Mouse (Mus musculus) MEL (cell line): Measurements from ENCODE around the gene C1ql1. TPM values are rescaled to one million over a fixed set of nuclear protein-coding genes. Genes with fewer than 3 reads are reported as not detected.

ENCODE experiments used
- DNase-seq: peaks from one replicate; pipeline ENCODE4 v3.0.0; 2011; ENCODE audit warnings: low read depth, low spot score
- H3K27ac ChIP-seq: 2 replicates; pipeline ENCODE4 v1.5.1; 2012; ENCODE audit warnings: low read depth, mild to moderate bottlenecking, control low read depth, low read length, moderate library complexity; ENCODE audit not compliant: control insufficient read depth
- H3K27me3 ChIP-seq, 2 experiments: fragments of 150-350 bp in 1 of 2; sonication (generic) in 1 of 2; 2 replicates each; pipeline ENCODE4 v1.6.1; 2012; ENCODE audit warnings: low read length in 2 of 2, mild to moderate bottlenecking in 2 of 2, improper control_type of control experiment in 1 of 2, moderate library complexity in 1 of 2; ENCODE audit not compliant: insufficient read depth in 2 of 2, control insufficient read depth in 1 of 2
- H3K36me3 ChIP-seq, 2 experiments: 2 replicates each; pipeline ENCODE4 v1.6.1; 2012 to 2014; ENCODE audit warnings: low read length in 2 of 2, improper control_type of control experiment in 1 of 2, inconsistent platforms in 1 of 2, mild to moderate bottlenecking in 1 of 2; ENCODE audit not compliant: insufficient read depth in 2 of 2, control insufficient read depth in 1 of 2
- H3K4me1 ChIP-seq, 2 experiments: fragments of 150-350 bp in 1 of 2; sonication (generic) in 1 of 2; 2 replicates each; pipeline ENCODE4 v1.6.1; 2012; ENCODE audit warnings: low read length in 2 of 2, improper control_type of control experiment in 1 of 2, mild to moderate bottlenecking in 1 of 2; ENCODE audit not compliant: insufficient read depth in 2 of 2, control insufficient read depth in 1 of 2
- H3K4me3 ChIP-seq, 2 experiments: fragments of 150-350 bp in 1 of 2; sonication (generic) in 1 of 2; 2 replicates each; pipeline ENCODE4 v1.5.1; 2012; ENCODE audit warnings: low read depth in 2 of 2, low read length in 2 of 2, mild to moderate bottlenecking in 2 of 2, moderate library complexity in 2 of 2, control low read depth in 1 of 2, improper control_type of control experiment in 1 of 2; ENCODE audit not compliant: control insufficient read depth in 1 of 2, insufficient read depth in 1 of 2
- H3K79me2 ChIP-seq: 2 replicates; pipeline ENCODE4 v1.6.1; 2012; ENCODE audit warnings: mild to moderate bottlenecking, low read length, moderate library complexity; ENCODE audit not compliant: control insufficient read depth, poor library complexity, insufficient read depth
- H3K9ac ChIP-seq: 2 replicates; pipeline ENCODE4 v1.6.1; 2012; ENCODE audit warnings: low read depth, mild to moderate bottlenecking, control low read depth, low read length, moderate library complexity; ENCODE audit not compliant: control insufficient read depth, poor library complexity, severe bottlenecking
- H3K9me3 ChIP-seq: fragments of 150-350 bp; sonication (generic); replicated peaks from 2 replicates; pipeline ENCODE4 v1.6.1; 2012; ENCODE audit warnings: mild to moderate bottlenecking, low read length, improper control_type of control experiment, moderate library complexity; ENCODE audit not compliant: insufficient read depth
- BHLHE40 ChIP-seq: IDR thresholded peaks from 2 replicates; pipeline ENCODE4 v1.6.1; 2012; ENCODE audit warnings: low read depth, mild to moderate bottlenecking, inconsistent platforms, low read length, improper control_type of control experiment, borderline replicate concordance
- CHD2 ChIP-seq: IDR thresholded peaks from 2 replicates; pipeline ENCODE4 v1.6.1; 2011; ENCODE audit warnings: low read length, improper control_type of control experiment
- CTCF ChIP-seq, 3 experiments: IDR thresholded peaks in 2 of 3; conservative IDR thresholded peaks in 1 of 3; 2 replicates each; pipeline ENCODE4 v1.5.1; 2011 to 2012; ENCODE audit warnings: low read length in 3 of 3, low read depth in 2 of 3, mild to moderate bottlenecking in 2 of 3, improper control_type of control experiment in 1 of 3, inconsistent platforms in 1 of 3, mixed read lengths in 1 of 3, moderate library complexity in 1 of 3; ENCODE audit not compliant: control insufficient read depth in 1 of 3, insufficient read depth in 1 of 3, poor library complexity in 1 of 3, severe bottlenecking in 1 of 3
- E2F4 ChIP-seq: IDR thresholded peaks from 2 replicates; pipeline ENCODE4 v1.6.1; 2011; ENCODE audit warnings: low read depth, low read length, improper control_type of control experiment, borderline replicate concordance
- EP300 ChIP-seq, 2 experiments: IDR thresholded peaks; 2 replicates each; pipeline ENCODE4 v1.6.1; 2011; ENCODE audit warnings: improper control_type of control experiment in 2 of 2, low read length in 2 of 2, low read depth in 1 of 2, mild to moderate bottlenecking in 1 of 2
- GABPA ChIP-seq: IDR thresholded peaks from 2 replicates; pipeline ENCODE4 v1.6.1; 2012; ENCODE audit warnings: low read depth, mild to moderate bottlenecking, inconsistent platforms, low read length, improper control_type of control experiment, moderate library complexity
- GATA1 ChIP-seq: IDR thresholded peaks from 2 replicates; pipeline ENCODE4 v1.6.1; 2011; ENCODE audit warnings: low read depth, low read length, improper control_type of control experiment
- HCFC1 ChIP-seq: IDR thresholded peaks from 2 replicates; pipeline ENCODE4 v1.6.1; 2012; ENCODE audit warnings: low read depth, mild to moderate bottlenecking, inconsistent platforms, low read length, improper control_type of control experiment, moderate library complexity
- MAFK ChIP-seq: IDR thresholded peaks from 2 replicates; pipeline ENCODE4 v1.6.1; 2011; ENCODE audit warnings: low read depth, mild to moderate bottlenecking, low read length, improper control_type of control experiment, borderline replicate concordance
- MAX ChIP-seq: IDR thresholded peaks from 2 replicates; pipeline ENCODE4 v1.6.1; 2011; ENCODE audit warnings: low read length, improper control_type of control experiment
- MAZ ChIP-seq: IDR thresholded peaks from 2 replicates; pipeline ENCODE4 v1.6.1; 2012; ENCODE audit warnings: low read depth, mild to moderate bottlenecking, inconsistent platforms, low read length, improper control_type of control experiment
- MYB ChIP-seq: IDR thresholded peaks from 2 replicates; pipeline ENCODE4 v1.6.1; 2011; ENCODE audit warnings: mild to moderate bottlenecking, low read depth, low read length, improper control_type of control experiment
- MYC ChIP-seq: IDR thresholded peaks from 2 replicates; pipeline ENCODE4 v1.6.1; 2011; ENCODE audit warnings: low read depth, mild to moderate bottlenecking, low read length, improper control_type of control experiment, moderate library complexity
- NELFE ChIP-seq: IDR thresholded peaks from 2 replicates; pipeline ENCODE4 v1.6.1; 2011; ENCODE audit warnings: low read depth, low read length, improper control_type of control experiment
- NRF1 ChIP-seq: IDR thresholded peaks from 2 replicates; pipeline ENCODE4 v1.6.1; 2014; ENCODE audit warnings: low read depth, mild to moderate bottlenecking, inconsistent platforms, low read length, improper control_type of control experiment, moderate library complexity; ENCODE audit not compliant: poor library complexity, insufficient read depth, severe bottlenecking
- POLR2A ChIP-seq, 2 experiments: IDR thresholded peaks; 2 replicates each; pipeline ENCODE4 v1.6.1; 2011 to 2012; ENCODE audit warnings: low read length in 2 of 2, mild to moderate bottlenecking in 2 of 2, control low read depth in 1 of 2, improper control_type of control experiment in 1 of 2, low read depth in 1 of 2, moderate library complexity in 1 of 2; ENCODE audit not compliant: control insufficient read depth in 1 of 2, insufficient read depth in 1 of 2, poor library complexity in 1 of 2
- POLR2AphosphoS5 ChIP-seq: IDR thresholded peaks from 2 replicates; pipeline ENCODE4 v1.6.1; 2012; ENCODE audit warnings: low read depth, borderline replicate concordance, mild to moderate bottlenecking, inconsistent platforms, low read length, moderate library complexity, mixed read lengths
- RAD21 ChIP-seq: IDR thresholded peaks from 2 replicates; pipeline ENCODE4 v1.6.1; 2011; ENCODE audit warnings: mild to moderate bottlenecking, low read depth, low read length, improper control_type of control experiment
- RCOR1 ChIP-seq: IDR thresholded peaks from 2 replicates; pipeline ENCODE4 v1.6.1; 2012; ENCODE audit warnings: low read depth, mild to moderate bottlenecking, inconsistent platforms, low read length, improper control_type of control experiment
- SIN3A ChIP-seq: IDR thresholded peaks from 2 replicates; pipeline ENCODE4 v1.6.1; 2012; ENCODE audit warnings: low read length, improper control_type of control experiment, inconsistent platforms
- SMC3 ChIP-seq: IDR thresholded peaks from 2 replicates; pipeline ENCODE4 v1.6.1; 2011; ENCODE audit warnings: low read depth, low read length, improper control_type of control experiment
- TBP ChIP-seq: IDR thresholded peaks from 2 replicates; pipeline ENCODE4 v1.8.0; 2011; ENCODE audit warnings: low read depth, low read length, improper control_type of control experiment
- UBTF ChIP-seq: IDR thresholded peaks from 2 replicates; pipeline ENCODE4 v1.6.1; 2012; ENCODE audit warnings: low read depth, mild to moderate bottlenecking, inconsistent platforms, low read length, improper control_type of control experiment, moderate library complexity, borderline replicate concordance; ENCODE audit not compliant: insufficient read depth
- USF2 ChIP-seq, 2 experiments: IDR thresholded peaks; 2 replicates each; pipeline ENCODE4 v1.6.1; 2011 to 2012; ENCODE audit warnings: improper control_type of control experiment in 2 of 2, low read length in 2 of 2, borderline replicate concordance in 1 of 2, inconsistent platforms in 1 of 2, low read depth in 1 of 2, mild to moderate bottlenecking in 1 of 2; ENCODE audit not compliant: insufficient read depth in 1 of 2
- ZC3H11A ChIP-seq: IDR thresholded peaks from 2 replicates; pipeline ENCODE4 v1.6.1; 2012; ENCODE audit warnings: low read depth, mild to moderate bottlenecking, inconsistent platforms, low read length, improper control_type of control experiment
- ZMIZ1 ChIP-seq: IDR thresholded peaks from 2 replicates; pipeline ENCODE4 v1.6.1; 2012; ENCODE audit warnings: low read depth, mild to moderate bottlenecking, inconsistent platforms, low read length, improper control_type of control experiment, moderate library complexity
- ZNF384 ChIP-seq: IDR thresholded peaks from 2 replicates; pipeline ENCODE4 v1.6.1; 2012; ENCODE audit warnings: low read depth, mild to moderate bottlenecking, inconsistent platforms, low read length, improper control_type of control experiment
- polyA plus RNA-seq, 2 experiments: library from polyadenylated mRNA; stranded (reverse) in 1 of 2; unstranded in 1 of 2; fragments of >175 nt in 1 of 2; fragments of >200 nt in 1 of 2; gene quantifications; 2 replicates each; pipeline versions ENCODE4 v1.2.1 to v1.2.4; 2012; ENCODE audit warnings: low replicate concordance in 2 of 2, low read depth in 1 of 2; ENCODE audit not compliant: insufficient read length in 2 of 2, insufficient read depth in 1 of 2, missing spikeins in 1 of 2
- total RNA-seq: library from RNA; depleted of rRNA; stranded (reverse); fragments of 300-350 nt; gene quantifications from 2 replicates; pipeline ENCODE4 v1.2.3, GENCODE M21; 2012

Gene C1ql1
- total and polyA plus RNA-seq, 3 experiments: not detected

DNA sequence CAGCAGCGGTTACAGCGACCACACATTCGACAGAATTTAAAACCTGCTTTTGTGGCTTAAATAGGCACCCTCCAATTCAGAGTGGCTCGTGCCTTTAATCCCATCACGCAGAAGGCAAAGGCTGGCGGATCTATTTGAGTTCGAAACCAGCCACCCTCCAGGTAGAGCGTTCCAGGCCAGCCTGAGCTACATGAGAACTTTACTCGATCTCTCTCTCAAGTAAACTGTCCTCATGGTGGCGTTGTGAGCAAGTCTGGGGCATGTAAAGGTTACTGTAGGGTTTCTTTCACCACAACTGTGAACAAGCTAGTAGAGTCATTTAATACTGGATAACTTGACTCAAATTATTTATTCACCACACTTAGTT is 21.2 kb downstream of the C1ql1 start:
- peak overlapping the region; percentile 95 for H3K27ac ChIP-seq
- H3K27me3 ChIP-seq: no peaks in the 10 kb centered on the region; a peak in 2 of 4 replicates
- peaks cover 3 to 12% of the 10 kb centered on the region in 2 experiments; a peak in 3 of 4 replicates for H3K36me3 ChIP-seq
- no peaks in the 10 kb centered on the region for H3K9me3 ChIP-seq
- DNase-seq: peak; percentile 94
- peaks cover 3 to 9% of the 10 kb centered on the region in 2 experiments; a peak in 3 of 4 replicates for H3K4me1 ChIP-seq
- TF ChIP-seq HCFC1 (no peak; the same call in 1 of the 2 replicates), ZMIZ1 (no peak), EP300 (IDR thresholded peaks at IDR 0.05; ENCODE audit: low read depth in 1 of 2, low read length in 2 of 2) (peak in 1 of 2 experiments; percentile 1; a peak in 2 of 4 replicates), CTCF (IDR thresholded peaks at IDR 0.05 in 2 of 3, conservative IDR thresholded peaks at IDR 0.05 in 1 of 3; ENCODE audit: control insufficient read depth in 1 of 3, insufficient read depth in 1 of 3, low read depth in 2 of 3, low read length in 3 of 3, poor library complexity in 1 of 3, severe bottlenecking in 1 of 3) (peak; percentile 26 to 69 (median 44); a peak in 5 of 6 replicates), POLR2AphosphoS5 (no peak), MAX (0 out of 2 replicates have a peak, but pooled peaks have one; percentile 30), SMC3 (peak; percentile 12; the same call in 1 of the 2 replicates), ZNF384 (0 out of 2 replicates have a peak, but pooled peaks have one; percentile 37), RAD21 (peak; percentile 27)
- peak overlapping the region; percentile 84 for H3K9ac ChIP-seq
- peak overlapping the region; percentile 71 to 86 for H3K4me3 ChIP-seq
- H3K79me2 ChIP-seq: peaks cover 41% of the 10 kb centered on the region

DNA sequence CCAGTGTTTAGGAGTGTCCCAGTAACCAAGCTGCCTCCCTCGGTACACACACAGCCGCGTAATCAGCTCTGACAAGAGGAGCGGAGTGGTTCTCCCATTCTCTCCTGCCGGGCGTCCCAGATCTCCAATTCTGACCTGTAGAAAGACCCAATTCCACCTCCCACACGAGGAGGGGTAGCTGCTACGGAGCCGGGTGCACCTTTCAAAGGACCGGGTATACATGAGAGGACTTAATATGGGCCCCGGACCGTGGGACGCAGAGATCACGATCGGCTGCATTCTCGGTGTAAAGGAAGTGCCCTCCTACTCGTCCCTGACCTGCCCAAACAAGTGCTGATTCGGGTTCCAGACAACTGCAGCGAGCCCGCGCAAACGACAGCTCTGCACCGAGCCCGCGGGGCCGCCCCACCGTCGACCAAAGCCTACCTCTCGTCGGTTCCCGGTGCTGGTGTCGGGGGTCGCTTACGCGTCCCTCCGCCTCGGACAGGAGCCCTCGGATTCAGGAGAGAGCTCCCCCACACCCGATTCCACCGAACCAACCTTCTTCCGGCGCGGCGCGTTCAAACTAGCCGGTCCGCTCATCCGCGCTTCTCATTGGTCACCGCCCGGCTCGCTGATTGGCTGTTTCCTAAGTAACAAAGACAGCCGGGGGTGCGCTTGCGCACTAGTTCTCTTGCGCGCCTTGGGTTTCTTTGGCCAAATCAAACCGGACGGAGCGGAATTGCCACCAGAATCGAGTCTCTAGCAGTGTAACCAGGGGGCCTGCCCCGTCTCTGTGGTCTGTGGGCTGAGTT is 21.7 kb downstream of the C1ql1 start, which contains the start of gene Kif18b:
TSS of gene Kif18b (minus strand) at position 568 of the 794 bp plus-strand sequence.
- peaks cover 3 to 12% of the 10 kb centered on the region in 2 experiments for H3K36me3 ChIP-seq
- peak within 1 kb of the TSS; percentile 86 to 87 for H3K4me3 ChIP-seq
- H3K27ac ChIP-seq: peak within 1 kb of the TSS; percentile 95
- no peaks in the 10 kb centered on the region for H3K9me3 ChIP-seq
- peak; percentile 100 for DNase-seq
- no peaks in the 10 kb centered on the region; a peak in 1 of 4 replicates for H3K27me3 ChIP-seq
- H3K9ac ChIP-seq: peak within 1 kb of the TSS; percentile 87
- H3K79me2 ChIP-seq: peaks cover 44% of the 10 kb centered on the region
- peaks cover 3 to 9% of the 10 kb centered on the region in 2 experiments; a peak in 3 of 4 replicates for H3K4me1 ChIP-seq
- TF ChIP-seq E2F4 (no peak; the same call in 1 of the 2 replicates), ZC3H11A (no peak), TBP (peak; percentile 90), UBTF (0 out of 2 replicates have a peak, but pooled peaks have one; percentile 66), SIN3A (peak; percentile 91), MAFK (no peak), BHLHE40 (no peak), MYC (peak; percentile 69), MAX (peak; percentile 56; the same call in 1 of the 2 replicates), EP300 (IDR thresholded peaks at IDR 0.05; ENCODE audit: low read depth in 1 of 2, low read length in 2 of 2) (0 out of 4 replicates have a peak, but pooled peaks of 1 of the 2 experiments have one; percentile 4), SMC3 (no peak), NELFE (peak; percentile 92), RAD21 (no peak), USF2 (IDR thresholded peaks at IDR 0.05; ENCODE audit: borderline replicate concordance in 1 of 2, insufficient read depth in 1 of 2, low read depth in 1 of 2, low read length in 2 of 2) (no peak), ZNF384 (0 out of 2 replicates have a peak, but pooled peaks have one; percentile 3), GATA1 (no peak), RCOR1 (0 out of 2 replicates have a peak, but pooled peaks have one; percentile 3), MAZ (no peak), CHD2 (no peak), GABPA (no peak), POLR2A (IDR thresholded peaks at IDR 0.05; ENCODE audit: control insufficient read depth in 1 of 2, insufficient read depth in 1 of 2, low read depth in 1 of 2, low read length in 2 of 2, poor library complexity in 1 of 2) (peak; percentile 64 to 97; a peak in 3 of 4 replicates), ZMIZ1 (peak; percentile 70), NRF1 (peak; percentile 92), MYB (no peak)
